Mouse (Mus musculus): Measurements from ENCODE around the gene Adam15. TPM values are rescaled to one million over a fixed set of nuclear protein-coding genes. Genes with fewer than 3 reads are reported as not detected.
A peak's percentile ranks its signal among the peaks of the same experiment; 100 is the strongest.

Adam15 gene
- total RNA-seq, 1 experiment: 56.3 TPM

DNA sequence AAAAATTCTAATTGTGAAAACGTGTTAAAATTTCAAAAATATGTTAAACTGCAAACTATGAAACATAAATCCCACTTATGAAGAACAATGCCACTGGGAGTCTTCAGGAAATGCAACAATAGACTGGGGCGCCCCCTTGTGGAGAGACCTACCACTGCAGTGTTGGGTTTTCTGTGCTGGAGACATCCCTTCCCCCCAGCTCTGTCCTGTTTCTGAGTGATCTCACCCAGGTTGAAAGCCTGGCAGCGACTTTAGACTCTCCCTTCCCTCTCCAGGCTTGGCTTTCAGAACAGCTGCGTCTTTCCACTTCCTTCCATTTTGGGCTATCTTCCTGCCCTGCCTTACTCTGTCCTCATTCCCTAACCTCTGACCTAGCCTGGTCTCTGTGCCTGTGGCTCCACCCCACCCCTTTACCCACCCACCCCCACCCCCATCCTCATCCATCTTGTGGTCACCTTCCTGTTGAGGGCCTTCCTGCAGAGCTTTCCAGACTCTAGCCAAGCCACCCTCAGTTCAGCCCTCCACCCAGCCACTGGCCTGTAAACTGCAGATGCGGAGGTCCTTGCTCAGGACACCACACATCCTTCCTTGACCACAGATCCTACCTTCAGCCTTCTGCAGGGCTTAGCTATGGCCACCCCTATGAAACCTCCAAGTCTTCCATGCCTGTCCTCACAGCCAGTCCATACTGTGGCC, 5.2 kb upstream of the Adam15 start:
- no peak for DNase-seq (ENCODE audit: low read depth, low spot score)
- Histone ChIP-seq H3K27ac (ENCODE audit: insufficient read depth, low read depth, low read length, poor library complexity, severe bottlenecking) (no peak overlapping the region), H3K9me3 (ENCODE audit: control insufficient read depth, insufficient read depth, low read depth, low read length) (no peaks in the 10 kb centered on the region), H3K9ac (ENCODE audit: insufficient read depth, low read depth, low read length, poor library complexity, severe bottlenecking) (no peak overlapping the region), H3K4me1 (ENCODE audit: control insufficient read depth in 2 of 2, insufficient read depth in 2 of 2, low read length in 2 of 2, poor library complexity in 1 of 2) (peaks cover 2 to 10% of the 10 kb centered on the region in 2 experiments; a peak in 1 of 4 replicates), H3K36me3 (ENCODE audit: control insufficient read depth, insufficient read depth, low read length, poor library complexity, severe bottlenecking) (no peaks in the 10 kb centered on the region), H3K4me3 (ENCODE audit: insufficient read depth in 1 of 2, low read depth in 1 of 2, low read length in 2 of 2, poor library complexity in 1 of 2, severe bottlenecking in 1 of 2) (no peak overlapping the region)
- no peak for TF ChIP-seq MAFK (IDR thresholded peaks at IDR 0.05; ENCODE audit: insufficient read depth, low read depth, low read length)
- 0 out of 2 replicates have a peak, but pooled peaks have one; percentile 28 for TF ChIP-seq CHD2 (IDR thresholded peaks at IDR 0.05; ENCODE audit: low read depth, low read length)
- no peak for TF ChIP-seq ZNF384 (IDR thresholded peaks at IDR 0.05; ENCODE audit: low read depth, low read length)
- in situ Hi-C loops (cut with MboI; ENCODE audit: low sequenced_read_pairs in 2 of 2, unreplicated experiment in 2 of 2): no loop called here

DNA sequence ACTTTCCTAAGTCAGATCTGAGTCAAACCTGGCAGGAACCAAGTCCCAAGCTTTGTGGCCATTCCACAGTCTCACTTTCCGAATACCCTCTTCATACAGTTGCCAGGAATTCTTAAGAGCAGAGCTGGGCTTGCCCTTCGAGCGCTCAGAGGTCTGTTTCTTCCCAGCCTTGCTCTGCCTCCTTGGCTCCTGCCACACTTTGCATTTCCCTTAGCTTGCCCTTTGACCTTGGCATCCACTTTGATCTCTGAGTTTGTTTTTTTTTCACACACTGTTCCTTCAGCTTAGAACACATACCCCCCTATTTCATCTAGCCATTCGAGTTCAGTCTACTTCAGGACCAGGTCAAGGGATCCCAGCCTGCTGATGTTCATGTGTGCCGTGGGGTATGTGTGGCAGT, 1.5 kb upstream of the Adam15 start:
- in situ Hi-C loops (cut with MboI; ENCODE audit: low sequenced_read_pairs in 2 of 2, unreplicated experiment in 2 of 2): no loop called here
- H3K9ac ChIP-seq (ENCODE audit: insufficient read depth, low read depth, low read length, poor library complexity, severe bottlenecking): no peak overlapping the region
- no peaks in the 10 kb centered on the region for H3K36me3 ChIP-seq (ENCODE audit: control insufficient read depth, insufficient read depth, low read length, poor library complexity, severe bottlenecking)
- no peaks in the 10 kb centered on the region for H3K9me3 ChIP-seq (ENCODE audit: control insufficient read depth, insufficient read depth, low read depth, low read length)
- H3K27ac ChIP-seq (ENCODE audit: insufficient read depth, low read depth, low read length, poor library complexity, severe bottlenecking): no peak overlapping the region
- TF ChIP-seq ZNF384 (IDR thresholded peaks at IDR 0.05; ENCODE audit: low read depth, low read length) (no peak), HCFC1 (IDR thresholded peaks at IDR 0.05; ENCODE audit: borderline replicate concordance, insufficient read depth, low read length) (no peak), CHD2 (IDR thresholded peaks at IDR 0.05; ENCODE audit: low read depth, low read length) (no peak), MAFK (IDR thresholded peaks at IDR 0.05; ENCODE audit: insufficient read depth, low read depth, low read length) (no peak), ZC3H11A (IDR thresholded peaks at IDR 0.05; ENCODE audit: borderline replicate concordance, low read depth, low read length) (no peak)
- H3K4me3 ChIP-seq (ENCODE audit: insufficient read depth in 1 of 2, low read depth in 1 of 2, low read length in 2 of 2, poor library complexity in 1 of 2, severe bottlenecking in 1 of 2): no peak overlapping the region
- DNase-seq (ENCODE audit: low read depth, low spot score): no peak
- H3K4me1 ChIP-seq (ENCODE audit: control insufficient read depth in 2 of 2, insufficient read depth in 2 of 2, low read length in 2 of 2, poor library complexity in 1 of 2): peaks cover 4 to 11% of the 10 kb centered on the region in 2 experiments; a peak in 1 of 4 replicates

DNA sequence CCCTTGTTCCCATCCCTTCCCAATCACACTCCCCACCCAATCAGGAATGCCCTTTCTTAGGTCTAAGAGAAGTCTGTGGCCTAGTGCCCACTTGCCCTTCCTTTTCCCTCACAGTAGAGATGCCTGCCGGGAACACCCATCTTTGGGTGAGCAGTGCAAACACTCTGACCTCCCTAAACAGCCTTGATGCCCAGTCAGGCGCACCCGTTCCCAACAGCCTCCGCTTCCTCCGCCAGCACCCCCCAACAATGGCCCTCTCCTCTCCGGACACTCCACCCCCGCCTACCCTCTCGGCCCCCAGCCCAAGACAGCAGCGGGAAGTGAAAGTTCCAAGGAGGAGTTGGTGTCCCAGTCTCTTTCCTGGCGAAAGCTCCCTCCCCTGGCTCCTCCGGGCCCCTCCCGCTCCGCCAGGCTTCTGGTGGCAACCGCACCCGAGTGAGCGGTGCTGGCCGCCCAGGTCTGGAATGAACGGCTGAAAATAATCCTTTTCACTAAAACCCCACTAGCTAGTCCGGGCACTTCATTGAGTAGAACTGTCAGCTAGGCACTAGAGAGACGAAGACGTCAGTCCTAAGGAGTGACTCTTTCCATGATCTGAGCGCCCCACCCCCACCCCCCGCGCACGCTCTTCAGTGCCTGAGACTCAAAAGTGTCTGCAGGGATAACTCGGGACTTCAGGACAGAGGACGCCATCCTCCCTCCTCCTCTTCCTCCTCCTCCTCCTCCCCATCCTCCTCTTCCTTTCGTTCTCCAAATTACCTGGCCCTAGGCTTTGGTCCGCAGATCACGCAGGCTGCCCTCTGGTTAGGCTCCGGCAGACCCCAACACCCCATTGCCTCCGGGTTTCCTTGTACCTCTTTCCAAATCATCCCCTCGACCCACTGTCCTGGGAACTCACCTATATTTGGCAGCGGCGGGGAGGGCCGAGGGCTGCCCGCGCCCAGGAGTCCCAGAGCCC, 606 bp downstream of the Adam15 start:
- Histone ChIP-seq H3K9ac (ENCODE audit: insufficient read depth, low read depth, low read length, poor library complexity, severe bottlenecking) (peak overlapping the region; percentile 80), H3K27ac (ENCODE audit: insufficient read depth, low read depth, low read length, poor library complexity, severe bottlenecking) (no peak overlapping the region), H3K4me3 (ENCODE audit: insufficient read depth in 1 of 2, low read depth in 1 of 2, low read length in 2 of 2, poor library complexity in 1 of 2, severe bottlenecking in 1 of 2) (peak overlapping the region; percentile 91 to 98), H3K4me1 (ENCODE audit: control insufficient read depth in 2 of 2, insufficient read depth in 2 of 2, low read length in 2 of 2, poor library complexity in 1 of 2) (peaks cover 4% of the 10 kb centered on the region in 2 experiments; a peak in 1 of 4 replicates), H3K36me3 (ENCODE audit: control insufficient read depth, insufficient read depth, low read length, poor library complexity, severe bottlenecking) (peaks cover 8% of the 10 kb centered on the region; the same call in 1 of the 2 replicates), H3K9me3 (ENCODE audit: control insufficient read depth, insufficient read depth, low read depth, low read length) (no peaks in the 10 kb centered on the region)
- TF ChIP-seq ZC3H11A (IDR thresholded peaks at IDR 0.05; ENCODE audit: borderline replicate concordance, low read depth, low read length) (no peak), HCFC1 (IDR thresholded peaks at IDR 0.05; ENCODE audit: borderline replicate concordance, insufficient read depth, low read length) (no peak), CHD2 (IDR thresholded peaks at IDR 0.05; ENCODE audit: low read depth, low read length) (no peak), ZNF384 (IDR thresholded peaks at IDR 0.05; ENCODE audit: low read depth, low read length) (no peak), MAFK (IDR thresholded peaks at IDR 0.05; ENCODE audit: insufficient read depth, low read depth, low read length) (no peak)
- in situ Hi-C loops (cut with MboI; ENCODE audit: low sequenced_read_pairs in 2 of 2, unreplicated experiment in 2 of 2): no loop called here
- no peak for DNase-seq (ENCODE audit: low read depth, low spot score)

DNA sequence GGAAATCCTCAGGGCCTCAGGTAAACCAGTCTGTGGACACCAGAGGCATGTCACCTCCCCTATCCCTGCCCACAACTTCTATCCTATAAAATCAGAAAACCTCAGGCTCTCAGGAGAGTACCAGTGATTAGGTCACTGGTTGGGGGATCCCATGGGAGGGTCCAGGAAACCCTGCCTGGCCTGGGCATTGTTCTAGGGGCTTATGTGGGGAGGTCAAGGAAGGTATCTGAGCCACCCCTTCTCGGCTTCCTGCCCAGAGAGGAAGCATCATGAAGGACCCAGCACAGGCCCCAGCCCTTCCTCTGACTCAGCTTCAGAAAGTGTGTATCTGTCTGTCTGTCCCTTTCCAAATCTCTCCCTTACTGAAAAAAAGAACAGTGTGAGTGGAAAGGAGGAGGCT, 1.9 kb downstream of the Adam15 start:
- H3K4me3 ChIP-seq (ENCODE audit: insufficient read depth in 1 of 2, low read depth in 1 of 2, low read length in 2 of 2, poor library complexity in 1 of 2, severe bottlenecking in 1 of 2): no peak overlapping the region
- no peaks in the 10 kb centered on the region for H3K9me3 ChIP-seq (ENCODE audit: control insufficient read depth, insufficient read depth, low read depth, low read length)
- in situ Hi-C loops (cut with MboI; ENCODE audit: low sequenced_read_pairs in 2 of 2, unreplicated experiment in 2 of 2): no loop called here
- no peak overlapping the region for H3K9ac ChIP-seq (ENCODE audit: insufficient read depth, low read depth, low read length, poor library complexity, severe bottlenecking)
- no peak overlapping the region for H3K27ac ChIP-seq (ENCODE audit: insufficient read depth, low read depth, low read length, poor library complexity, severe bottlenecking)
- H3K4me1 ChIP-seq (ENCODE audit: control insufficient read depth in 2 of 2, insufficient read depth in 2 of 2, low read length in 2 of 2, poor library complexity in 1 of 2): peaks cover 4% of the 10 kb centered on the region in 2 experiments; a peak in 1 of 4 replicates
- H3K36me3 ChIP-seq (ENCODE audit: control insufficient read depth, insufficient read depth, low read length, poor library complexity, severe bottlenecking): peaks cover 18% of the 10 kb centered on the region
- no peak for TF ChIP-seq HCFC1 (IDR thresholded peaks at IDR 0.05; ENCODE audit: borderline replicate concordance, insufficient read depth, low read length)
- no peak for TF ChIP-seq CHD2 (IDR thresholded peaks at IDR 0.05; ENCODE audit: low read depth, low read length)
- no peak for TF ChIP-seq ZNF384 (IDR thresholded peaks at IDR 0.05; ENCODE audit: low read depth, low read length)
- TF ChIP-seq ZC3H11A (IDR thresholded peaks at IDR 0.05; ENCODE audit: borderline replicate concordance, low read depth, low read length): no peak
- no peak for TF ChIP-seq MAFK (IDR thresholded peaks at IDR 0.05; ENCODE audit: insufficient read depth, low read depth, low read length)
- no peak for DNase-seq (ENCODE audit: low read depth, low spot score)

Measured in ES-E14 (cell line).